Mouse (Mus musculus) hindbrain, embryonic 14.5 days (tissue): Measurements from ENCODE around the gene Pgam1. TPM values are rescaled to one million over a fixed set of nuclear protein-coding genes. Genes with fewer than 3 reads are reported as not detected.
"Not testable (repeated sequence)": the region's sequence is repeated elsewhere in the genome, so short reads cannot be mapped to it uniquely, and the experiment has no call there.

ENCODE experiments used
- ATAC-seq: fragments of 200-750 bp; cut with Nextera tagmentation; 2 replicates; pipeline ENCODE4 v1.8.0; 2017; ENCODE audit warnings: moderate number of reproducible peaks, mild to moderate bottlenecking, moderate TSS enrichment, moderate library complexity; ENCODE audit not compliant: low FRiP score
- DNase-seq: peaks from one replicate; pipeline ENCODE4 v3.0.0-alpha.2; 2015; ENCODE audit warnings: low spot score
- H3K27ac ChIP-seq: fragments of 300-500 bp; sonication (generic); 2 replicates; pipeline ENCODE4 v1.5.1; 2014; ENCODE audit warnings: mild to moderate bottlenecking, moderate library complexity
- H3K27me3 ChIP-seq: fragments of 300-500 bp; sonication (generic); 2 replicates; pipeline ENCODE4 v1.6.1; 2014; ENCODE audit warnings: mild to moderate bottlenecking, low read length, mixed read lengths; ENCODE audit not compliant: control insufficient read depth, insufficient read depth
- H3K36me3 ChIP-seq: fragments of 300-500 bp; sonication (generic); replicated peaks from 2 replicates; pipeline ENCODE4 v1.6.1; 2014; ENCODE audit not compliant: control insufficient read depth, insufficient read depth
- H3K4me1 ChIP-seq: fragments of 300-500 bp; sonication (generic); replicated peaks from 2 replicates; pipeline ENCODE4 v1.6.1; 2014; ENCODE audit warnings: antibody characterized with exemption, low read length, mixed read lengths; ENCODE audit not compliant: control insufficient read depth, insufficient read depth
- H3K4me2 ChIP-seq: fragments of 300-500 bp; sonication (generic); replicated peaks from 2 replicates; pipeline ENCODE4 v1.6.1; 2014; ENCODE audit warnings: mild to moderate bottlenecking, moderate library complexity
- H3K4me3 ChIP-seq: fragments of 300-500 bp; sonication (generic); replicated peaks from 2 replicates; pipeline ENCODE4 v1.5.1; 2014; ENCODE audit warnings: mild to moderate bottlenecking, low read length
- H3K9ac ChIP-seq: fragments of 300-500 bp; sonication (generic); 2 replicates; pipeline ENCODE4 v1.6.1; 2014
- H3K9me3 ChIP-seq: fragments of 300-500 bp; sonication (generic); 2 replicates; pipeline ENCODE4 v1.6.1; 2016; ENCODE audit warnings: low read length; ENCODE audit not compliant: control insufficient read depth
- WGBS: fragments of 180-500 bp; shearing (Covaris S2); extraction: QIAGEN DNeasy Blood & Tissue Kit; methylation state at CpG from one replicate; pipeline ENCODE4 v1.1.7; 2014; 5-methylcytosine and 5-hydroxymethylcytosine counted together
- polyA plus RNA-seq: library from polyadenylated mRNA; unstranded; fragments of >200 nt; fragmentation: Nextera tagmentation; extraction: Ambion mirVana; gene quantifications from 2 replicates; pipeline ENCODE4 v1.2.1, GENCODE M21; 2014

Pgam1 gene
- polyA plus RNA-seq, 1 experiment from 2014 or later: 498 TPM

DNA sequence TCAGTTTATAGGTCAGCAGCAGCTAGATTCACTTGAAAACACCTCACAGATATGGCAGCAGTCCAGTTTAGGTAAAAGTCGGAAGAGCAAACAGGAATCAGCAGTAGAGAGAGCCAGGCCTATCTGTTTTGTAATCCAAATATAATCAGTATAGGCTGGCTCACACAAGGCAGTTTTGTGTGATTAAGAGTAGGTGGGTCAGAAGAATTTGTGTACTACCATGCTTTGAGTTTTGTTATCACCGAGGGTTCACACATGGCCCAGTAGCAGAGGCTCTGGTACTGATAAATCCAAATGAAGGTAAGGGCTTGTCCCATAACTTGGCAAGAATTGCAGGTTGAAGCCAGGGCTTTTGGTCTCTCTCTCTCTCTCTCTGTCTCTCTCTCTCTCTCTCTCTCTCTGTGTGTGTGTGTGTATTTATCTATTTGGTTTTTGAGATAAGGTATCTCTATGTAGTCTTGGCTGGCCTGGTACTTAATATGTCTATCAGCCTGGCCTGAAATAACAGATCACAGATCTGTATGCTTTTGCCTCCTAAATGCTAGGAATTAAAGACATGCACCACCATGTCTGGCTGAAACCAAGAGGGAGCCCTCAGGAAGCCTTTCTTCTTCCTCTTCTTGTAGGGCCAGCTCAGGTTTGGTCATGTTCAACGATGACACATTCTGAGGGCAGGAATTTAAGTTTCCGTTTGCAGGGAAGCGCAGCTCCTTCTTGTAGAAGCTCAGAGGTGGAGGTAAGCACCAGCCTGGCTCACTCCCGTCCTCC, 5.2 kb upstream of the Pgam1 start:
- Histone ChIP-seq H3K9ac (no peak overlapping the region), H3K27me3 (no peaks in the 10 kb centered on the region), H3K27ac (no peak overlapping the region), H3K9me3 (no peaks in the 10 kb centered on the region), H3K4me3 (no peak overlapping the region), H3K4me1 (no peaks in the 10 kb centered on the region), H3K4me2 (no peak overlapping the region), H3K36me3 (no peaks in the 10 kb centered on the region)
- 75% methylated on average over 6 of the region's 6 CpGs for WGBS
- no peak for DNase-seq
- ATAC-seq: no peak

DNA sequence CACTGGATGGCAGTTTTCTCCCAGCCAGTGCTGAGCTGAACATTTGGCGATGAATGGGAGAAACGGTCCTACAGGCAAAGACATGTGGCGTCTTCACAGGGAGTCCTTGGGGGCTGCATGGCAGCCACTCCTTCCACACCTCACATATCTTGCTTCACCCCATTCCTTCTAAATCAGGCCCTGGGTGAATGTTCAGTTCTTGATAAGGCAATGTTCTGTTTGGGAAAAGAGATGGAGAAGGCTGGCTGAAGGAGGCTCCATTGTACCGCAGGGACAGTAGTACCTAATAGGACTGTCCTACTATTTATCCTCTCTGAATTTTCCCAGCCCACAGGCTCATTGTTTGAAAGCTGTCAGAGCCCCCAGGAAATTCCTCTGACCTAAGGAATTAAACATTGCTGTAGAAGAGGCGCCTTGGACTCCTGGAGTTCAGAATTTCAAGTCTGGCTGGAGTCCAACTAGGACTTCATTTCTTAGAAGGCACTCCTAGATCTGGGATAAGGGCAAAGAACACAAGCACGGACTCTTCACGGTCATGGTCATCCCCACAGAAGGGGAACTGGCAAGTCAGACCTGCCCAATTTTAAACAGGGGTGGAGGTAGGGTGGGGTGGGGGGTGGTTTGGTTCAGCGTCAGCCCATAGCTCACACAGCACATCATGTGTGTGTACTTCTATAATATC, 4.5 kb upstream of the Pgam1 start:
- DNase-seq (no peak), ATAC-seq (no peak)
- WGBS: 59% methylated on average over 8 of the region's 8 CpGs
- no peaks in the 10 kb centered on the region for H3K4me1 ChIP-seq
- no peak overlapping the region for H3K9ac ChIP-seq
- no peak overlapping the region for H3K27ac ChIP-seq
- no peaks in the 10 kb centered on the region for H3K36me3 ChIP-seq
- no peaks in the 10 kb centered on the region for H3K9me3 ChIP-seq
- no peaks in the 10 kb centered on the region for H3K27me3 ChIP-seq
- no peak overlapping the region for H3K4me2 ChIP-seq
- no peak overlapping the region for H3K4me3 ChIP-seq

DNA sequence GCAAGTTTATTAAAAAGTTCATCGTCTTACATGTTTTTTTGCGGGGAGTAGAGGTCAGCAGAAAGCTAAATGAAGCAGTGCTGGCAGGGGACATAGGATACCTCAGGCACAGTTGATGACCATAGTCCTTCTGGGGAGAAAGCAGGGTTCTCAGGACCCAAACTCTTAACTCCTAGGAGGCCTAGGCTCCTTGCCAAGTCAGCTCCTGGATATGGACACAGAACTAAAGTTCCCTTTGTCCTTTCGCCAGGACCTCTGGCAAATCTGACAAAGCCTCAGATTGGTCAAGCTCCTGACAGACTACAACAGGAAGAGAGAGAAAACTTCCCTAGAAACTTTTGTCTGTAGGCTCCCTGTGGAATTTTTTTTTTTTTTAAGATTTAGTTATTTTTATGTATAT, 3.0 kb upstream of the Pgam1 start:
- Histone ChIP-seq H3K36me3 (no peaks in the 10 kb centered on the region), H3K4me2 (no peak overlapping the region), H3K9ac (no peak overlapping the region), H3K27ac (no peak overlapping the region), H3K27me3 (no peaks in the 10 kb centered on the region), H3K4me3 (no peak overlapping the region), H3K9me3 (no peaks in the 10 kb centered on the region), H3K4me1 (peaks cover 11% of the 10 kb centered on the region)
- DNase-seq (no peak), ATAC-seq (no peak)
- WGBS: 78% methylated on average over 3 of the region's 3 CpGs

DNA sequence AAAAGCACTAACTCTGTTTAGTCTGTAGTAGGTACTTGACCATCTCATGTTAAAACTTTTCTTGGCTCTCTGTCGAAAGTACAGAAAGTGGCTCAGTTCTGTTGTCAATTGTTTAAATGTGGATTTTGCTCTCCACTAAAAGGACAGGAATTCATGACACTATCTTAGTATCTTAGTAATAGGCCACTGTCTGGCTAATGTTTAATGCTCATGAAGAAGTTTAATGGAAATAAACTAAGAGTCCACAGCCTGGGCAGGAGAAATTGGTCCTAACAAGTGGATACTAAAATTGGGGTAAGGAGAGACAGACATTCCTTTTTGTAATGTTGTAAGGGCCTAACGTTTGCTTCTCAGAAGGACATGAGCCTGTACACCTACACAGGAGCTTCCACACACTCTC, 1.3 kb upstream of the Pgam1 start:
- Histone ChIP-seq H3K9ac (no peak overlapping the region), H3K27me3 (no peaks in the 10 kb centered on the region), H3K4me1 (peaks cover 18% of the 10 kb centered on the region), H3K36me3 (no peaks in the 10 kb centered on the region), H3K27ac (no peak overlapping the region), H3K4me3 (no peak overlapping the region), H3K4me2 (no peak overlapping the region), H3K9me3 (no peaks in the 10 kb centered on the region)
- no peak for DNase-seq
- no peak for ATAC-seq
- WGBS: 92% methylated on average over 2 of the region's 2 CpGs

DNA sequence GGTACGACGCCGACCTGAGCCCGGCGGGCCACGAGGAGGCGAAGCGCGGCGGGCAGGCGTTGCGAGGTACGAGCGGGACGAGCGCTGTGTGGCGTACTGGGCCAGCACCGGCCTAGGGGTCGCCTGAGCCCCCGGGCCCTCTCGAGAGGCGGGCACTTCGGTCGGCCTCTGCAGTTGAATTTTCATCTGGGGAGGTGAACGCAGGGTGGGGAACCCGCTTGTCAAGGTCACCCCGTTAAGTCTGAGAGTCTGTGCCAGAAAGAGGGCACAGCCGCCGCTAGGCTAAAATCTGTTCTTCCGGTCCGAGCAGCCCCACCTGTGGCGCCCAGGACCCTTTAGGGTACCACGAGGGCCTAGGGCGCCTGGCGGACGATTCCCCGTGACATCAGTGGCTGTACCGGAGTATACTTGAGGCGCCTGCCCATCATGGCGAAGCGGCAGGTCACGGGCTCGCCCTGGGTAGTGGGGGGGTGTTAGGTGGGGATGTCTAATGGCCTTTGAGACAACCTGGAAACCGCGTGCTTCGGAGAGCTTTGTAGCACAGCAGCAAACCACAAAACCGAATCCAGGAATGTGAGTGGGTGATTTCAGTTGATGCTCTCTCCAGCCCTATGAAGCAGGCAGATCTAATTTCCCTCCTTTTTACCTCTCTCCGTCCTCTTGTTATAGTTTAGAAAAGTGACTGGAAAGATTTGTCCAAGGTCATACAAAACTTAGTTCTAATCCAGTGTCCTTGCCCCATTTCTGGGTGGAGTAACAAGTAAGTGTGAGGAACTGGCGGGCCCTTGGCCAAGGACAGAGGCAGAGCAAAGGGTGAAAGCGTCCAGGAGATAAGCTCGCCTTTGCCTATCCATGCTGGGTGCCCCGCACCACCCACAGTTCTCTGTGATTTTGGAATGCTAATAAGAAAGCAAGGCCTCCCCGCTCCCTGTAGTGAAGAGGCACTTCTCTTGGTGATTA, 678 bp downstream of the Pgam1 start:
- H3K36me3 ChIP-seq: peaks cover 17% of the 10 kb centered on the region
- H3K4me2 ChIP-seq: peak overlapping the region; percentile 85
- H3K9ac ChIP-seq: peak overlapping the region; percentile 81
- WGBS: 1% methylated on average over 53 of the region's 53 CpGs
- H3K27ac ChIP-seq: peak overlapping the region; percentile 92
- no peaks in the 10 kb centered on the region for H3K9me3 ChIP-seq
- no peaks in the 10 kb centered on the region for H3K27me3 ChIP-seq
- H3K4me3 ChIP-seq: peak overlapping the region; percentile 92
- H3K4me1 ChIP-seq: peaks cover 18% of the 10 kb centered on the region
- DNase-seq (peak; percentile 36), ATAC-seq (peak; percentile 73)

DNA sequence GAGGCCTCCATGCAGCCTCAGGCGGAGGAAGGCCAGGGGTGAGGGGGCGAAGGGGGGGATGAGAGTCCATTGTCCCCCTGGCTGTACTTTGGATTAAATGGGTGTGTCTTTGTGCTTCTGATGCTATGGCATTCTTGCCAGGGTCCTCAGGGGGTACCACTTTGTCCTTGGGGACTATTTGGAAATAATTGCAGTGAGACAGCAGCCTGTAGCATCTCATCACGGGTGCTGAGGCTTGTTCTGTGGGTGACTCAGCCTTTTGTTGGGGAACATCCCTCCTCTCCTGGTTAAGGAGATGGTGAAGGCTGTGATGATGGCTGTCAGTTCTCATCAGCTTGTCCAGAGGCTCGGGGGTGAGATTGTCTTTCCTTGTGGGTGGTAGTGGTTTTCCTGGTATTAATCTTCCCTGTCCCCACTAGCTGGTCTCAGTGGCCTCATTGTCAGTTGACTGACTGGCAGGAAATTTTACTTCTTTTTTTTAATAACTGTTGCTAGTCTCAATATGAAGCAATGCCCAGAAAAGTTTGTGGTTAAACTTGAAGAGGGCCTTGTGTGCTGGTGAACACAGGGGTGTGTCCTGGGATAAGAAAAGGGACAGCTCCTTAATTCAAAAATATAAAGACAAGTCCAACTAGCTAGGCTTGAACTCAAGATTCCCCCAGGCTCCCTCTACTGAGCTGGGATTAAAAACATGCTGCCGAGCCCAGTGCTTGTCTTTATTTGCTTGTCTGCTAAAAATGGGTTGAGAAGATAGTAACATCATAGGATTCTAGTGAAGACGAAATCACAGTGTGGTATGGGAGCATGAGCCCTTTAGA, 2.3 kb downstream of the Pgam1 start:
- ATAC-seq: no peak
- Histone ChIP-seq H3K4me3 (peak overlapping the region; percentile 92), H3K9ac (peak overlapping the region; percentile 81), H3K27ac (no peak overlapping the region), H3K4me1 (peaks cover 18% of the 10 kb centered on the region), H3K36me3 (peaks cover 24% of the 10 kb centered on the region), H3K27me3 (no peaks in the 10 kb centered on the region), H3K4me2 (peak overlapping the region; percentile 85), H3K9me3 (no peaks in the 10 kb centered on the region)
- no peak for DNase-seq
- WGBS: 47% methylated on average over 6 of the region's 6 CpGs

DNA sequence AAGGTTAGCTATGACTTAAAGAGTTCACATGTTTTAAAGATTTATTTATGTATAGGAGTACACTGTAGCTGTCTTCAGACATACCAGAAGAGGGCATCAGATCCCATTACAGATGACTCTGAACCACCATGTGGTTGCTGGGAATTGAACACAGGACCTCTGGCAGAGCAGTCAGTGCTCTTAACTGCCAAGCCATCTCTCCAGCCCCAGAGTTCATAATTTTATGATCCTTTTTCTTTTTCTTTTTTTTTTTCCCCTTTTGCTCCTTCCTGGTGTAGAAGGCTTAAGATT, 2.8 kb downstream of the Pgam1 start:
- Histone ChIP-seq H3K4me1 (peaks cover 18% of the 10 kb centered on the region), H3K36me3 (peaks cover 29% of the 10 kb centered on the region)
- not testable (repeated sequence) for H3K27ac ChIP-seq, DNase-seq, H3K27me3 ChIP-seq, H3K9ac ChIP-seq, ATAC-seq, H3K9me3 ChIP-seq, H3K4me2 ChIP-seq, H3K4me3 ChIP-seq

DNA sequence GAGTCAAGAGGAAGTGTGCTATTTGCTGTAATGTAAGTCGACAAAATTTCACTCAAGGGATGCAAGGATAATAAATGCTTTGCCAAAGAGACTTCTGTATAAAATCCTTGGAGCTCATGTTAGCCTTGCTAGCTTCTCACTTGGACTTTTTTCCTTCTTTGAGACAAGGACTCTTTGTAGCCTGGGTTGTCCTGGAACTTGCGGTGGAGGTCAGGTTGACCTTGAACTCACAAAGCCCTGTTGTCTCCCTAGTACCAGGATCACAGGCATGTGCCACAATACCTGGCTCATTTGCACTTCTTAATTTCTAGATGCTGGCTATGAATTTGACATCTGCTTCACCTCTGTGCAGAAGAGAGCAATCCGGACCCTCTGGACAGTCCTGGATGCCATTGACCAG, 3.6 kb downstream of the Pgam1 start:
- WGBS: 92% methylated on average over 3 of the region's 3 CpGs
- H3K9ac ChIP-seq: no peak overlapping the region
- ATAC-seq: no peak
- no peak overlapping the region for H3K4me3 ChIP-seq
- no peak for DNase-seq
- H3K27ac ChIP-seq: no peak overlapping the region
- H3K9me3 ChIP-seq: no peaks in the 10 kb centered on the region
- H3K4me2 ChIP-seq: no peak overlapping the region
- H3K36me3 ChIP-seq: peaks cover 35% of the 10 kb centered on the region
- peaks cover 18% of the 10 kb centered on the region for H3K4me1 ChIP-seq
- no peaks in the 10 kb centered on the region for H3K27me3 ChIP-seq
